Mouse (Mus musculus) gastrocnemius, postnatal 36 days (tissue): ENCODE measurements around the gene Cbfa2t2. TPM values are rescaled to one million over a fixed set of nuclear protein-coding genes. Genes with fewer than 3 reads are reported as not detected.

Source experiments
- DNase-seq, 2 experiments: peaks; one replicate each; pipeline ENCODE4 v3.0.0; 2022
- intact Hi-C: fragments of 180-260 bp; cut with DNase I; formaldehyde crosslinking; loops from one replicate; pipeline ENCODE4 v1.15.1; 2025
- total RNA-seq, 2 experiments: library from RNA; stranded (reverse); gene quantifications; 2 replicates each; pipeline ENCODE4 v1.2.3; 2021

The Cbfa2t2 gene
- total RNA-seq, 2 experiments from 2014 or later, result 12.2 to 16.3 TPM

- intact Hi-C loops, result no loop called here
- DNase-seq, result no peak
Observed at GRCm38 (mm10) chr2:154422181-154422580, 14.1 kb upstream of the Cbfa2t2 start.

- no peak for DNase-seq
- intact Hi-C loops, result no loop called here
Observed at GRCm38 (mm10) chr2:154423548-154423947, 12.7 kb upstream of the Cbfa2t2 start.

- no peak for DNase-seq
- intact Hi-C loops, result no loop called here
Observed at GRCm38 (mm10) chr2:154425522-154425921, 10.8 kb upstream of the Cbfa2t2 start.

- intact Hi-C loops, result no loop called here
- DNase-seq, result no peak
Observed at GRCm38 (mm10) chr2:154426188-154426904, 9.9 kb upstream of the Cbfa2t2 start.

GRCm38 (mm10) chr2:154426905-154427852, 9.1 kb upstream of the Cbfa2t2 start:
- intact Hi-C loops, result no loop called here
- DNase-seq, result no peak

- intact Hi-C loops, result no loop called here
- DNase-seq, result no peak
Observed at GRCm38 (mm10) chr2:154427853-154428360, 8.4 kb upstream of the Cbfa2t2 start.

- intact Hi-C loops, result no loop called here
Observed at GRCm38 (mm10) chr2:154430566-154430965, 5.7 kb upstream of the Cbfa2t2 start.

GRCm38 (mm10) chr2:154432696-154433095, 3.6 kb upstream of the Cbfa2t2 start:
- no peak for DNase-seq
- intact Hi-C loops, result no loop called here

More at GRCm38 (mm10) chr2:154430566-154430965, 5.7 kb upstream of the Cbfa2t2 start:
- DNase-seq, result no peak

- DNase-seq, result no peak
- intact Hi-C loops, result no loop called here
Observed at GRCm38 (mm10) chr2:154433391-154433790, 2.9 kb upstream of the Cbfa2t2 start.

- intact Hi-C loops, result loop anchor here (5.0 kb wide), 1 partner anchor 73 kb away; no protein-coding TSS in a partner anchor
- DNase-seq, result no peak
Observed at GRCm38 (mm10) chr2:154434690-154435089, 1.6 kb upstream of the Cbfa2t2 start.

- peak; percentile 95 to 97 for DNase-seq
- intact Hi-C loops, result loop anchor here (5.0 kb wide), 1 partner anchor 71 kb away; no protein-coding TSS in a partner anchor
Observed at GRCm38 (mm10) chr2:154436076-154436457, 214 bp upstream of the Cbfa2t2 start.

GRCm38 (mm10) chr2:154437191-154437527, 878 bp downstream of the Cbfa2t2 start:
- intact Hi-C loops, result loop anchor here (5.0 kb wide), 1 partner anchor 70 kb away; no protein-coding TSS in a partner anchor
- no peak for DNase-seq

- intact Hi-C loops, result no loop called here
- no peak for DNase-seq
Observed at GRCm38 (mm10) chr2:154440453-154440852, 4.2 kb downstream of the Cbfa2t2 start.

- DNase-seq, result no peak
- intact Hi-C loops, result no loop called here
Observed at GRCm38 (mm10) chr2:154447821-154448220, 11.5 kb downstream of the Cbfa2t2 start.

GRCm38 (mm10) chr2:154448633-154449032, 12.4 kb downstream of the Cbfa2t2 start:
- intact Hi-C loops, result no loop called here
- DNase-seq, result no peak

- intact Hi-C loops, result no loop called here
- no peak for DNase-seq
Observed at GRCm38 (mm10) chr2:154452951-154453350, 16.7 kb downstream of the Cbfa2t2 start.

- intact Hi-C loops, result no loop called here
- DNase-seq, result no peak
Observed at GRCm38 (mm10) chr2:154454099-154454498, 17.8 kb downstream of the Cbfa2t2 start.

GRCm38 (mm10) chr2:154454605-154455004, 18.3 kb downstream of the Cbfa2t2 start:
- intact Hi-C loops, result no loop called here
- no peak for DNase-seq

- intact Hi-C loops, result no loop called here
- DNase-seq, result peak in 1 of 2 experiments; percentile 36
Observed at GRCm38 (mm10) chr2:154455776-154456175, 19.5 kb downstream of the Cbfa2t2 start.

GRCm38 (mm10) chr2:154456621-154457020, 20.3 kb downstream of the Cbfa2t2 start:
- intact Hi-C loops, result no loop called here

GRCm38 (mm10) chr2:154459262-154459661, 23.0 kb downstream of the Cbfa2t2 start:
- intact Hi-C loops, result no loop called here
- DNase-seq, result no peak

More at GRCm38 (mm10) chr2:154456621-154457020, 20.3 kb downstream of the Cbfa2t2 start:
- DNase-seq, result no peak
